ENCODE assay signal across 8 mouse cellular contexts in genomic region chr11:115612410-115613137, GRCm38 (mm10). TPM values are rescaled to one million over a fixed set of nuclear protein-coding genes. Genes with fewer than 3 reads are reported as not detected.
A peak's percentile ranks its signal among the peaks of the same experiment; 100 is the strongest.
DNase-seq lines count a peak whose midpoint lies in the region; ATAC-seq and TF ChIP-seq lines count a peak whose summit lies in the region.

TSS of gene Mif4gd (minus strand) at chr11:115612969.

- peak within 1 kb of the TSS; percentile 66 for H3K4me2 ChIP-seq in kidney, embryonic 14.5 days (replicated peaks; ENCODE audit: low read depth, low read length)
- peak within 1 kb of the TSS; percentile 65 for H3K4me2 ChIP-seq in limb, embryonic 14.5 days (replicated peaks; ENCODE audit: low read depth, low read length, severe bottlenecking)
- peak within 1 kb of the TSS; percentile 75 for H3K4me2 ChIP-seq in midbrain, embryonic 16.5 days (ENCODE audit: low read length)

- peak within 1 kb of the TSS; percentile 93 for H3K27ac ChIP-seq in heart, embryonic 10.5 days
- H3K27ac ChIP-seq in kidney, embryonic 14.5 days (ENCODE audit: low read depth, low read length): peak within 1 kb of the TSS; percentile 92
- peak within 1 kb of the TSS; percentile 80 for H3K27ac ChIP-seq in limb, embryonic 14.5 days (replicated peaks; ENCODE audit: low read depth, low read length)
- peak within 1 kb of the TSS; percentile 47 for H3K27ac ChIP-seq in midbrain, embryonic 16.5 days (ENCODE audit: low read length)
- peak within 1 kb of the TSS; percentile 99 for H3K27ac ChIP-seq in spleen, adult 2 months (ENCODE audit: insufficient read depth, low read length)

- no peaks in the 10 kb centered on the region for H3K79me2 ChIP-seq in C2C12 (ENCODE audit: control insufficient read depth, insufficient read depth)

- TF ChIP-seq CTCF in C2C12 (IDR thresholded peaks at IDR 0.05; ENCODE audit: control insufficient read depth, insufficient read depth, insufficient read length): peak; percentile 94
- peak; percentile 34; the same call in 1 of the 2 replicates for TF ChIP-seq CTCF in spleen, adult 2 months (IDR thresholded peaks at IDR 0.05; ENCODE audit: extremely low read depth, insufficient read depth, insufficient read length, insufficient replicate concordance)

- ATAC-seq in erythroblast, adult 5-6 weeks (replicated peaks; ENCODE audit: low FRiP score, poor library complexity, severe bottlenecking): peak; percentile 86
- ATAC-seq in kidney, embryonic 14.5 days (ENCODE audit: low FRiP score, low TSS enrichment): peak; percentile 74
- peak; percentile 84 for ATAC-seq in limb, embryonic 14.5 days (ENCODE audit: low FRiP score, low read depth)
- ATAC-seq in midbrain, embryonic 16.5 days: peak; percentile 85

- H3K9ac ChIP-seq in kidney, embryonic 14.5 days (ENCODE audit: low read depth, low read length): peak within 1 kb of the TSS; percentile 70
- H3K9ac ChIP-seq in limb, embryonic 14.5 days (ENCODE audit: low read depth, low read length, severe bottlenecking): peak within 1 kb of the TSS; percentile 59
- H3K9ac ChIP-seq in midbrain, embryonic 16.5 days (ENCODE audit: low read depth, low read length): peak within 1 kb of the TSS; percentile 64

- peak within 1 kb of the TSS; percentile 76 for H3ac ChIP-seq in C2C12 (ENCODE audit: control insufficient read depth, insufficient read length, low read depth)

- peaks cover 37% of the 10 kb centered on the region for H3K4me1 ChIP-seq in heart, embryonic 10.5 days
- H3K4me1 ChIP-seq in kidney, embryonic 14.5 days (ENCODE audit: control insufficient read depth, insufficient read depth, low read length): peaks cover 26% of the 10 kb centered on the region
- H3K4me1 ChIP-seq in limb, embryonic 14.5 days (ENCODE audit: control insufficient read depth, insufficient read depth, low read length): peaks cover 8% of the 10 kb centered on the region; the same call in 1 of the 2 replicates
- peaks cover 12% of the 10 kb centered on the region for H3K4me1 ChIP-seq in midbrain, embryonic 16.5 days (ENCODE audit: control insufficient read depth, insufficient read depth, low read length)
- H3K4me1 ChIP-seq in spleen, adult 2 months (ENCODE audit: control insufficient read depth, insufficient read depth, insufficient read length): peaks cover 16% of the 10 kb centered on the region; the same call in 1 of the 2 replicates

- under 1% methylated on average over 65 of the region's 80 CpGs for WGBS in heart, embryonic 10.5 days
- 1% methylated on average over 70 of the region's 80 CpGs for WGBS in kidney, embryonic 14.5 days
- WGBS in limb, embryonic 14.5 days: under 1% methylated on average over 72 of the region's 80 CpGs
- WGBS in midbrain, embryonic 16.5 days: under 1% methylated on average over 59 of the region's 80 CpGs
- WGBS in spleen, adult 2 months: under 1% methylated on average over 47 of the region's 80 CpGs

- no peak; the same call in 1 of the 2 replicates for TF ChIP-seq POLR2A in limb, embryonic 14.5 days (IDR thresholded peaks at IDR 0.05; ENCODE audit: borderline replicate concordance, extremely low read depth, insufficient read depth, insufficient read length)
- TF ChIP-seq POLR2A in spleen, adult 2 months (IDR thresholded peaks at IDR 0.05; ENCODE audit: low read depth, low read length): peak; percentile 75

- peak within 1 kb of the TSS; percentile 59 for H3K4me3 ChIP-seq in C2C12 (ENCODE audit: insufficient read depth, poor library complexity, severe bottlenecking)
- H3K4me3 ChIP-seq in heart, embryonic 10.5 days: peak within 1 kb of the TSS; percentile 76
- H3K4me3 ChIP-seq in kidney, embryonic 14.5 days (ENCODE audit: low read length): peak within 1 kb of the TSS; percentile 70
- H3K4me3 ChIP-seq in limb, embryonic 14.5 days (replicated peaks; ENCODE audit: low read length): peak within 1 kb of the TSS; percentile 55
- peak within 1 kb of the TSS; percentile 50 for H3K4me3 ChIP-seq in midbrain, embryonic 16.5 days (ENCODE audit: low read depth, low read length)
- peak within 1 kb of the TSS; percentile 92 for H3K4me3 ChIP-seq in spleen, adult 2 months (ENCODE audit: extremely low read depth, insufficient read depth, insufficient read length)

- H3K79me3 ChIP-seq in C2C12 (ENCODE audit: low read depth): no peaks in the 10 kb centered on the region

- peaks cover 14% of the 10 kb centered on the region for H3K36me3 ChIP-seq in C2C12 (ENCODE audit: control insufficient read depth, insufficient read depth)
- peaks cover 52% of the 10 kb centered on the region for H3K36me3 ChIP-seq in heart, embryonic 10.5 days
- H3K36me3 ChIP-seq in kidney, embryonic 14.5 days (ENCODE audit: control insufficient read depth, insufficient read depth, low read length): peaks cover 31% of the 10 kb centered on the region
- peaks cover 47% of the 10 kb centered on the region for H3K36me3 ChIP-seq in limb, embryonic 14.5 days (ENCODE audit: control insufficient read depth, insufficient read depth, low read length)
- peaks cover 9% of the 10 kb centered on the region for H3K36me3 ChIP-seq in midbrain, embryonic 16.5 days (ENCODE audit: control insufficient read depth, insufficient read depth, low read length)
- peaks cover 42% of the 10 kb centered on the region for H3K36me3 ChIP-seq in spleen, adult 2 months (ENCODE audit: control insufficient read depth, insufficient read depth, low read length)

- no peaks in the 10 kb centered on the region for H3K27me3 ChIP-seq in C2C12 (ENCODE audit: control insufficient read depth, insufficient read depth, insufficient read length)
- H3K27me3 ChIP-seq in heart, embryonic 10.5 days (ENCODE audit: insufficient read depth, poor library complexity, severe bottlenecking): no peaks in the 10 kb centered on the region
- H3K27me3 ChIP-seq in kidney, embryonic 14.5 days (ENCODE audit: control insufficient read depth, insufficient read depth, low read length): no peaks in the 10 kb centered on the region
- H3K27me3 ChIP-seq in limb, embryonic 14.5 days (ENCODE audit: control insufficient read depth, insufficient read depth, low read length): no peaks in the 10 kb centered on the region
- H3K27me3 ChIP-seq in midbrain, embryonic 16.5 days (ENCODE audit: control insufficient read depth, insufficient read depth, low read depth, low read length): 0 out of 2 replicates have a peak, but pooled peaks cover 3% of the 10 kb centered on the region
- H3K27me3 ChIP-seq in spleen, adult 2 months (ENCODE audit: control insufficient read depth, insufficient read depth, low read length): no peaks in the 10 kb centered on the region

- peak; percentile 90 for DNase-seq in brain, adult 2 months (ENCODE audit: low read depth, low spot score)
- DNase-seq in heart, embryonic 10.5 days (ENCODE audit: low spot score): peak; percentile 96
- peak; percentile 68 for DNase-seq in limb, embryonic 14.5 days (ENCODE audit: low spot score)
- peak; percentile 86 to 96 for DNase-seq in spleen, adult 2 months (ENCODE audit: low read depth in 1 of 2, low spot score in 2 of 2)

- no peaks in the 10 kb centered on the region for H3K9me3 ChIP-seq in heart, embryonic 10.5 days
- H3K9me3 ChIP-seq in kidney, embryonic 14.5 days (ENCODE audit: control insufficient read depth, low read length): no peaks in the 10 kb centered on the region
- H3K9me3 ChIP-seq in limb, embryonic 14.5 days (ENCODE audit: control insufficient read depth, low read length): no peaks in the 10 kb centered on the region
- no peaks in the 10 kb centered on the region for H3K9me3 ChIP-seq in midbrain, embryonic 16.5 days (replicated peaks; ENCODE audit: control insufficient read depth, low read length, poor library complexity, severe bottlenecking)

TF ChIP-seq in C2C12, 6 proteins besides CTCF, POLR2A, EP300 and RAD21:
- TF ChIP-seq USF1 (IDR thresholded peaks at IDR 0.05; ENCODE audit: low read depth) (no peak), MAX (IDR thresholded peaks at IDR 0.05) (no peak), CEBPB (IDR thresholded peaks at IDR 0.05; ENCODE audit: low read depth) (no peak), MYOG (IDR thresholded peaks at IDR 0.05; ENCODE audit: control insufficient read depth, extremely low read depth, insufficient read length) (no peak), FOSL1 (IDR thresholded peaks at IDR 0.05; ENCODE audit: insufficient read depth, low read length, poor library complexity, severe bottlenecking) (no peak), MYOD1 (IDR thresholded peaks at IDR 0.05; ENCODE audit: control insufficient read depth, insufficient read length, low read depth) (no peak)

RNA-seq across cellular contexts. Expression of gene Mif4gd, which starts in this region (rescaled TPM):
- polyA plus RNA-seq in C2C12 (2012; fragmentation: generic; extraction: Trizol): 13.4 TPM
- 13.0 and 26.1 TPM in 2 replicates for total RNA-seq in erythroblast, adult 5-6 weeks (2015; ENCODE audit: low replicate concordance)
- 10.3 and 11.9 TPM in 2 replicates for total RNA-seq in erythroblast, adult 5-6 weeks (2017; ENCODE audit: low replicate concordance)
- polyA plus RNA-seq in heart, embryonic 10.5 days (2016; fragmentation: Nextera tagmentation; extraction: Ambion mirVana): 19.6 and 22.7 TPM in 2 replicates
- 33.3 and 33.6 TPM in 2 replicates for polyA plus RNA-seq in kidney, embryonic 14.5 days (2014; fragmentation: Nextera tagmentation; extraction: Ambion mirVana)
- 34.2 and 36.1 TPM in 2 replicates for polyA plus RNA-seq in limb, embryonic 14.5 days (2012; rRNA removed)
- 23.1 and 23.5 TPM in 2 replicates for polyA plus RNA-seq in limb, embryonic 14.5 days (2014; fragmentation: Nextera tagmentation; extraction: Ambion mirVana)
- polyA plus RNA-seq in midbrain, embryonic 16.5 days (2015; fragmentation: Nextera tagmentation; extraction: Ambion mirVana): 12.5 and 12.7 TPM in 2 replicates
- 175 and 210 TPM in 2 replicates for polyA plus RNA-seq in spleen, adult 2 months (2012; rRNA removed)

Comparison
In these comparisons a context has a peak if more than half of its experiments do, and no peak if none do; other contexts are left out.
1. Peak in every context shown above with its lines: DNase-seq, ATAC-seq, H3K4me3 ChIP-seq and H3K27ac ChIP-seq.
2. H3K27ac ChIP-seq: peak in every context shown above with its lines; median percentile 99 in spleen, adult 2 months; 93 in heart, embryonic 10.5 days; 92 in kidney, embryonic 14.5 days; 80 in limb, embryonic 14.5 days; 47 in midbrain, embryonic 16.5 days.